Mouse (Mus musculus) kidney, embryonic 14.5 days (tissue): ENCODE results near the gene Foxp1. TPM values are rescaled to one million over a fixed set of nuclear protein-coding genes. Genes with fewer than 3 reads are reported as not detected.

Experiments used
- ATAC-seq: fragments of 200-750 bp; cut with Nextera tagmentation; 2 replicates; pipeline ENCODE4 v1.8.0; 2017; ENCODE audit warnings: moderate number of reproducible peaks, mild to moderate bottlenecking, moderate TSS enrichment, moderate library complexity; ENCODE audit not compliant: low FRiP score, low TSS enrichment
- H3K27ac ChIP-seq: fragments of 300-500 bp; sonication (generic); 2 replicates; pipeline ENCODE4 v1.5.1; 2014; ENCODE audit warnings: low read depth, mild to moderate bottlenecking, low read length, moderate library complexity, mixed read lengths
- H3K27me3 ChIP-seq: fragments of 300-500 bp; sonication (generic); 2 replicates; pipeline ENCODE4 v1.6.1; 2014; ENCODE audit warnings: mild to moderate bottlenecking, low read length; ENCODE audit not compliant: control insufficient read depth, insufficient read depth
- H3K36me3 ChIP-seq: fragments of 300-500 bp; sonication (generic); 2 replicates; pipeline ENCODE4 v1.6.1; 2014; ENCODE audit warnings: low read length, mixed read lengths; ENCODE audit not compliant: control insufficient read depth, insufficient read depth
- H3K4me1 ChIP-seq: fragments of 300-500 bp; sonication (generic); 2 replicates; pipeline ENCODE4 v1.6.1; 2014; ENCODE audit warnings: low read length, mixed read lengths; ENCODE audit not compliant: control insufficient read depth, insufficient read depth
- H3K4me2 ChIP-seq: fragments of 300-500 bp; sonication (generic); replicated peaks from 2 replicates; pipeline ENCODE4 v1.6.1; 2014; ENCODE audit warnings: low read depth, mild to moderate bottlenecking, low read length
- H3K4me3 ChIP-seq: fragments of 300-500 bp; sonication (generic); 2 replicates; pipeline ENCODE4 v1.5.1; 2014; ENCODE audit warnings: mild to moderate bottlenecking, low read length
- H3K9ac ChIP-seq: fragments of 300-500 bp; sonication (generic); 2 replicates; pipeline ENCODE4 v1.6.1; 2014; ENCODE audit warnings: low read depth, mild to moderate bottlenecking, low read length, moderate library complexity
- H3K9me3 ChIP-seq: fragments of 300-500 bp; sonication (generic); 2 replicates; pipeline ENCODE4 v1.6.1; 2016; ENCODE audit warnings: low read length; ENCODE audit not compliant: control insufficient read depth
- WGBS: fragments of 180-500 bp; shearing (Covaris S2); extraction: QIAGEN DNeasy Blood & Tissue Kit; methylation state at CpG from one replicate; pipeline ENCODE4 v1.1.7; 2014; 5-methylcytosine and 5-hydroxymethylcytosine counted together
- polyA plus RNA-seq: library from polyadenylated mRNA; unstranded; fragments of >200 nt; fragmentation: Nextera tagmentation; extraction: Ambion mirVana; gene quantifications from 2 replicates; pipeline ENCODE4 v1.2.1, GENCODE M21; 2014

Gene Foxp1
- polyA plus RNA-seq, 1 experiment from 2014 or later = 67.4 TPM

DNA sequence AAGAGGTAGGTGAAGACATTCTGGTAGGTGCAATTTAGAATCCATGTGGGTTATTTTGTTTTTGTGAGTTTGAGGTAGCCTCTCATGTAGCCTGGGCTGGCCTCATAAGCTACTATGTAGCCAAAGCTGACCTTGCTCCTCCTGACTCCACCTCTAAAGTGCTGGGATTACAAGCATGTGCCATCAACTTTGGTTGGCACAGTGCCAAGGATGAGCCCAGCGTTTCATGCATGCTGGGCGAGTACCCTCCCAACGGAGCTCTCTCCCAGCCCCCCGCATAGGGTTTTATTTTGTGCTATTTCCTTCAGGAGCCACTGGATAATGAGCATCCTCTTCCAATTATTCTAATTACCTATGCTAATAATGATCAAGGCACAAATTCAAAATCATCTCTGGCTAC lies 414.1 kb downstream of the Foxp1 start:
- no peak overlapping the region for H3K9ac ChIP-seq
- H3K4me3 ChIP-seq = no peak overlapping the region
- 82% methylated on average over 4 of the region's 4 CpGs for WGBS
- no peak for ATAC-seq
- 0 out of 2 replicates have a peak, but pooled peaks cover 8% of the 10 kb centered on the region for H3K4me1 ChIP-seq
- no peak overlapping the region for H3K27ac ChIP-seq
- H3K27me3 ChIP-seq = no peaks in the 10 kb centered on the region
- no peaks in the 10 kb centered on the region for H3K9me3 ChIP-seq
- no peak overlapping the region for H3K4me2 ChIP-seq
- H3K36me3 ChIP-seq = no peaks in the 10 kb centered on the region

DNA sequence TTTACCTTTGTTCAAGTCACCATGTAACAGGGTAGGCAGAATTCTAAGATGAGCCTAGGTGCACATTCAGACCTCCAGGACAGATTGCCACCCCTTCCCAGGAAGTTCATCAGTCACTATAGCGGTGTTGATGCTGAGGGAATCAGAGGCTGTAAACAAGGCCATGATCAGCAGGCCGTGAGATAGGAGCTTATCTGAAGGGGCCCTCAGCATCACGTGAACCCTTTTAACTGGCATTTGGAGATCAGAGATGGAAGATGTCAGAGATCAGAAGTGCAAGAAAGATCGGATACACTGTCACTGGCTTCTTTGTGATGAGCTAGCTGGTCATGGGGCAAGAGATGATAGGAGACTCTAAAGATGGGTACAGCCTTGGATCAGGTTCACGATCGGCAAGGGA lies 414.8 kb downstream of the Foxp1 start:
- Histone ChIP-seq H3K4me1 (peaks cover 12% of the 10 kb centered on the region; the same call in 1 of the 2 replicates), H3K27me3 (no peaks in the 10 kb centered on the region), H3K9ac (no peak overlapping the region), H3K9me3 (no peaks in the 10 kb centered on the region), H3K36me3 (no peaks in the 10 kb centered on the region), H3K4me3 (no peak overlapping the region), H3K27ac (no peak overlapping the region), H3K4me2 (no peak overlapping the region)
- no peak for ATAC-seq
- WGBS = 79% methylated on average over 6 of the region's 6 CpGs

DNA sequence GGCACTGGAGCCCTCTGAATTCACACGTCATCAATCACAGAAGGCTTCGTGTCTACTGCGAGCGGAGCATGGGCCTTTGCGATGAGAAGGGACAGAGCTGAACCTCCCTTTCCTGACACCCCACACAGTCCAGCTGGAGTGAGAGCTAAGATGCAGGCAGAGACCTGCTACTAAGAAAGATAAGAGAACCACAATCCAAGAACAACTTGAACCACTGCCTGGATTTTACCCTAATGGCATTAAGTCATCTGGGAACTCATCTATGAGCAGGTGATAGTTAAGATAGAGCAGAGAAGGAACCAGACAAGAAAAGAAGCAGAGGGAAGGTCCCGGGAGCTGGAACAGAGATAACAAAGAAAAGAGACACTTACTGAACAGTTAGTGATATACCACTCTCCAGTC lies 415.4 kb downstream of the Foxp1 start:
- H3K4me2 ChIP-seq = no peak overlapping the region
- no peaks in the 10 kb centered on the region for H3K27me3 ChIP-seq
- H3K27ac ChIP-seq = no peak overlapping the region
- H3K9ac ChIP-seq = no peak overlapping the region
- H3K4me1 ChIP-seq = peaks cover 16% of the 10 kb centered on the region
- no peaks in the 10 kb centered on the region for H3K9me3 ChIP-seq
- 29% methylated on average over 6 of the region's 6 CpGs for WGBS
- no peak overlapping the region for H3K4me3 ChIP-seq
- ATAC-seq = 0 out of 2 replicates have a peak, but pooled peaks have one; percentile 49
- no peaks in the 10 kb centered on the region for H3K36me3 ChIP-seq

DNA sequence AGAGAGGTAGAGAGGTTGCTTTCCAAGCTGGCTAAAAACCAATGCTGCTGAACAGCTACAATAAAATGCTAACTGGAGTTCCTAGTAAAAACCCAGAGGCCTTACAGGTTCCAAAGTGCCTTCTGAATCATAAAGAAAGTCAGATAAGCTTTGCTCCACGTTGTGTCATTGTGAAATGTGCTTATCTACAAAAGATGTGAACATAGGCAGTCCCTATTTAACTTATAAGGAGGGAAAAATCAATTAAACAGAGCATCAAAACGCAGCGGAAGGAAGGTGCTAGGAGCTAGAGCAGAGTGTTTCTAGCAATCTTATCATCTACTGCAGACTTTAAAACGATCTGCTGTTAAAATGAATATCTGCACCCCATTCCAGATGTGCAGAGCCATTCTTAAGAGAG lies 416.5 kb downstream of the Foxp1 start:
- no peak for ATAC-seq
- peaks cover 26% of the 10 kb centered on the region for H3K4me1 ChIP-seq
- H3K4me2 ChIP-seq = no peak overlapping the region
- H3K36me3 ChIP-seq = no peaks in the 10 kb centered on the region
- 84% methylated on average over 4 of the region's 4 CpGs for WGBS
- no peak overlapping the region for H3K9ac ChIP-seq
- H3K4me3 ChIP-seq = no peak overlapping the region
- H3K27me3 ChIP-seq = no peaks in the 10 kb centered on the region
- H3K27ac ChIP-seq = no peak overlapping the region
- H3K9me3 ChIP-seq = no peaks in the 10 kb centered on the region

DNA sequence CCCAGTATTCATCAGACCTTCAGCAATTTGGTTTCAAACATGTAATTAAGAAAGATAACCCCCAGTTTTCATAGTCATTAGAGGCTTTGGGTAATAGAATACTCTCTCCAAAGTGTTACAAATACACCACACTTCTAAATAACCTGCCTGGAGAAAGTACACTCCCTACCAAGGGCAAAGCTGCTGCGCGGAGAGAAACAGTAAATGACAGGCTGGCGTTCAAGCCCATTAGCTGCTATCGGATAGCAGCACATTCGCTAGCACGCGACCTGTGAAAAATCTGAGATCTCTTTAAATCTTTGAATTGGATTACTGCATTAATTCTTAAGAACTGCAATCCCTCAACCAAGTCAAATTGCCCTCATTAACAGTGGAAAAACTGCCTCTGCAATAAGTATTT lies 418.1 kb downstream of the Foxp1 start:
- 43% methylated on average over 7 of the region's 7 CpGs for WGBS
- H3K27me3 ChIP-seq = no peaks in the 10 kb centered on the region
- no peaks in the 10 kb centered on the region for H3K9me3 ChIP-seq
- no peak for ATAC-seq
- no peaks in the 10 kb centered on the region for H3K36me3 ChIP-seq
- no peak overlapping the region for H3K27ac ChIP-seq
- H3K9ac ChIP-seq = no peak overlapping the region
- H3K4me3 ChIP-seq = no peak overlapping the region
- no peak overlapping the region for H3K4me2 ChIP-seq
- H3K4me1 ChIP-seq = peaks cover 40% of the 10 kb centered on the region

DNA sequence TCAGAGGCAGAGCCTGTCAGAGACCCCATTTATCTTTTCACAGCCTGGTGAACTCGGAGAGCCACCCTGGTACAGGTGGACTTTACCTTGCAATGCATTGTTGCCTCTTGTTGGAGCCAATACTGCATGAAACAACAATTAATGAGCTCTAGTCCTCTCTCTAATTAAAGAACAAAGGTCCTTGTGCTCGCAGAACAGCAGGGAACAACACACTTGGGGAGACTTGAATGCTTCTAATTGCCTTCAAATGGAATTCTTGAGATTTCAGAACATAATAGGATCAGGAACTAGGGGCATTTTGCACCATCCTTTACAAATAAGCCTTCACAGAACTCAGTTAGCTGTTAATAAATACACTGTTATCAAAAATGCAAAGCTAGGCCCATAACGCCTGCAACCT lies 418.6 kb downstream of the Foxp1 start:
- Histone ChIP-seq H3K4me1 (peaks cover 40% of the 10 kb centered on the region), H3K9me3 (no peaks in the 10 kb centered on the region), H3K36me3 (no peaks in the 10 kb centered on the region), H3K9ac (no peak overlapping the region), H3K4me2 (no peak overlapping the region), H3K27me3 (no peaks in the 10 kb centered on the region), H3K4me3 (no peak overlapping the region), H3K27ac (no peak overlapping the region)
- WGBS = 53% methylated on average over 3 of the region's 3 CpGs
- ATAC-seq = no peak

DNA sequence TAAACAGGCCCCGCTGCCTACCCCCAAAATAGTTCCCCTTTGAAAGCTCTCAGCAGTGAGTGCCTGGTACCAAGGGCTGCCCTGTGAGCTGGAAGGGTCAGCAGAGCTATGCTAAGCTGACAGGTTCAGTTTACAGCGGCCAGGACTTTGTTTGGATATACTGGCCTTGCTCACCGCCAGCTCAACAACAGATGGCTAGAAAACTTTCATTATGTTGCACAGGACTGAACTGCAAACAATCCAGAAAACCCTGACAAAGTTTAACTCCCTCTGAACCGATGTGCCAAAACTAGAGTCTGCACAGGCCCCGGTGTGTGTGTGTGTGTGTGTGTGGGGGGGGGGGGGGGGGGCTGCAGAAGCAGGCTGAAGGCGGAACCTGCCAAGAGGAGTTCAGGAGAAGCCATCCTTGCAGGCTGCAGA lies 421.0 kb downstream of the Foxp1 start:
- Histone ChIP-seq H3K4me2 (no peak overlapping the region; the same call in 1 of the 2 replicates), H3K9ac (no peak overlapping the region), H3K27ac (peak overlapping the region; percentile 74; the same call in 1 of the 2 replicates), H3K9me3 (no peaks in the 10 kb centered on the region), H3K4me1 (peaks cover 43% of the 10 kb centered on the region), H3K4me3 (no peak overlapping the region), H3K36me3 (no peaks in the 10 kb centered on the region), H3K27me3 (no peaks in the 10 kb centered on the region)
- peak; percentile 74 for ATAC-seq
- WGBS = 7% methylated on average over 6 of the region's 6 CpGs

DNA sequence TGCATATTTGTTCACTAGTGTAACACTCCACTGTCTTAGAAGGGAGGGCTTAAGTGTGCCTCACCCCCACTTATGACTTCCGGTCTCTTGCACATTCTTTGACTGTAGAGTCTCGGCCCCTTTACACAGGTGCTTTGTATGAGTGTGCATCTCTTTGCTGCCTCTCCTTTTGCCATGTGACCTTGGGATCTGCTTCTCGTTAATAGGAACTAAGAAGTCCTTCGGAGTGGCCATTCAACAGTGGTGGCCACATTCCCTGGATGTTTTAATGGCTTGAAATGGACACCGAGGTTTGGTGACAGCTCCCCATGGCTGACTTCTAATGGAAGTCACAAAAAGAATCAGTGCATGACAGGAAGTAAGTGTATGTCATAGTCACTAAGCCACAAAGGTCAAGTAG lies 422.2 kb downstream of the Foxp1 start:
- no peak overlapping the region for H3K4me3 ChIP-seq
- 25% methylated on average over 5 of the region's 5 CpGs for WGBS
- H3K9me3 ChIP-seq = no peaks in the 10 kb centered on the region
- no peaks in the 10 kb centered on the region for H3K36me3 ChIP-seq
- H3K4me1 ChIP-seq = peaks cover 55% of the 10 kb centered on the region
- H3K4me2 ChIP-seq = no peak overlapping the region
- no peak overlapping the region for H3K9ac ChIP-seq
- H3K27ac ChIP-seq = peak overlapping the region; percentile 37; the same call in 1 of the 2 replicates
- peak; percentile 29; the same call in 1 of the 2 replicates for ATAC-seq
- H3K27me3 ChIP-seq = no peaks in the 10 kb centered on the region

DNA sequence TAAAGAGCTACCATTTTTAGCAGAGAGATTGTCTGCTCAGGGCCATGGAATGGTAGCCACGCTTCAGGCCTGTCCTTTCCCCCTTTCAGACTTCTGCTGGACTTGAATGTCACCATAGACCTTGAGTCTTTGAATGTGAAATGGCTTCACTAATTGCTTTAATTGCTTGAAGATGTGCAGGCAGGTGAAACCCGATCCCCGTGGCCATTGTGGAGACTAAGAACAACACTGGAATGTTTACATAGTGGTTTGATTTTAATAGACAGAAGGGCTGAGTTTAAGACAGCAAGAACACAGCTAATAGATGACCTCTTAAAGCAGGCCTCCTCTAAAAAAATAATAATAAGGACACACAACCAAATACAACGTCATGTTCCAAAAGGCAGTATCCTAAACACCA lies 422.7 kb downstream of the Foxp1 start:
- no peak for ATAC-seq
- no peak overlapping the region for H3K4me2 ChIP-seq
- no peak overlapping the region for H3K27ac ChIP-seq
- no peaks in the 10 kb centered on the region for H3K36me3 ChIP-seq
- no peaks in the 10 kb centered on the region for H3K9me3 ChIP-seq
- H3K4me1 ChIP-seq = peaks cover 59% of the 10 kb centered on the region
- H3K27me3 ChIP-seq = no peaks in the 10 kb centered on the region
- WGBS = 29% methylated on average over 4 of the region's 4 CpGs
- H3K4me3 ChIP-seq = no peak overlapping the region
- no peak overlapping the region for H3K9ac ChIP-seq
